Mouse (Mus musculus) frontal cortex, adult (tissue): ENCODE measurements around the gene Rhno1.
"Not testable (repeated sequence)": the region's sequence is repeated elsewhere in the genome, so short reads cannot be mapped to it uniquely, and the experiment has no call there.

Experiments used
- ATAC-seq: cut with Nextera tagmentation; 2 replicates; pipeline ENCODE4 v1.9.2; 2017; ENCODE audit warnings: mild to moderate bottlenecking, moderate library complexity, mixed read lengths; ENCODE audit not compliant: low TSS enrichment

Gene Rhno1

GRCm38 (mm10) chr6:128362381-128363006, at the start of gene Rhno1, which contains the start of gene Foxm1:
Gene Rhno1 (minus strand): TSS chr6:128362911.
Gene Foxm1 (plus strand): TSS chr6:128362967.
- ATAC-seq = peak; percentile 79

GRCm38 (mm10) chr6:128411115-128411514, 48.4 kb upstream of the Rhno1 start:
- peak; percentile 73 for ATAC-seq

- peak; percentile 77 for ATAC-seq
Measured at GRCm38 (mm10) chr6:128410305-128410704, 47.6 kb upstream of the Rhno1 start.

GRCm38 (mm10) chr6:128408544-128409125, 45.9 kb upstream of the Rhno1 start:
- no peak for ATAC-seq

GRCm38 (mm10) chr6:128404708-128405107, 42.0 kb upstream of the Rhno1 start:
- no peak for ATAC-seq

GRCm38 (mm10) chr6:128399421-128400185, 36.9 kb upstream of the Rhno1 start:
- peak; percentile 75 for ATAC-seq

GRCm38 (mm10) chr6:128398996-128399395, 36.3 kb upstream of the Rhno1 start, which contains the start of gene Nrip2:
Gene Nrip2 (plus strand): TSS chr6:128399296.
- ATAC-seq = no peak

- no peak for ATAC-seq
Measured at GRCm38 (mm10) chr6:128397574-128398261, 35.0 kb upstream of the Rhno1 start.

GRCm38 (mm10) chr6:128390683-128391082, 28.0 kb upstream of the Rhno1 start:
- no peak for ATAC-seq

GRCm38 (mm10) chr6:128389185-128389584, 26.5 kb upstream of the Rhno1 start:
- no peak for ATAC-seq

GRCm38 (mm10) chr6:128385026-128385425, 22.3 kb upstream of the Rhno1 start:
- ATAC-seq = no peak

GRCm38 (mm10) chr6:128383752-128384151, 21.0 kb upstream of the Rhno1 start:
- no peak for ATAC-seq

- ATAC-seq = no peak
Measured at GRCm38 (mm10) chr6:128381254-128381653, 18.5 kb upstream of the Rhno1 start.

- ATAC-seq = not testable (repeated sequence)
Measured at GRCm38 (mm10) chr6:128380594-128381167, 18.0 kb upstream of the Rhno1 start.

GRCm38 (mm10) chr6:128379636-128380035, 16.9 kb upstream of the Rhno1 start:
- ATAC-seq = no peak

- no peak for ATAC-seq
Measured at GRCm38 (mm10) chr6:128376371-128377085, 13.8 kb upstream of the Rhno1 start.

GRCm38 (mm10) chr6:128375192-128375591, 12.5 kb upstream of the Rhno1 start, which contains the start of the genes Tex52 and Gm44596:
Gene Tex52 (plus strand): TSS chr6:128375456.
Gene Gm44596 (plus strand): TSS chr6:128375503.
- peak; percentile 90 for ATAC-seq

GRCm38 (mm10) chr6:128370040-128370439, 7.3 kb upstream of the Rhno1 start:
- ATAC-seq = no peak

- ATAC-seq = no peak
Measured at GRCm38 (mm10) chr6:128366466-128366865, 3.8 kb upstream of the Rhno1 start.

- ATAC-seq = no peak
Measured at GRCm38 (mm10) chr6:128364721-128365120, 2.0 kb upstream of the Rhno1 start.
